Mouse (Mus musculus) layer of hippocampus, adult 2 months (tissue): ENCODE data around the gene Nectin1. TPM values are rescaled to one million over a fixed set of nuclear protein-coding genes. Genes with fewer than 3 reads are reported as not detected.

Experiments used
- DNase-seq, 2 experiments: peaks; one replicate each; pipeline ENCODE4 v3.0.0; 2022; ENCODE audit warnings: low spot score in 2 of 2
- H3K27ac ChIP-seq: fragments of 200-600 bp; 2 replicates; pipeline ENCODE4 v1.8.1; 2022
- H3K4me3 ChIP-seq: fragments of 200-600 bp; 2 replicates; pipeline ENCODE4 v1.8.1; 2022; ENCODE audit warnings: mild to moderate bottlenecking
- CTCF ChIP-seq: fragments of 200-600 bp; conservative IDR thresholded peaks from 2 replicates; pipeline ENCODE4 v1.8.1; 2022; ENCODE audit warnings: antibody characterized with exemption, mild to moderate bottlenecking, moderate library complexity
- total RNA-seq, 2 experiments: library from RNA; stranded (reverse); gene quantifications; 2 replicates each; pipeline ENCODE4 v1.2.3; 2021

Gene Nectin1
- total RNA-seq, 2 experiments from 2014 or later = 67.2 to 72.6 TPM

- Histone ChIP-seq H3K4me3 (no peak overlapping the region), H3K27ac (peak overlapping the region; percentile 48; the same call in 1 of the 2 replicates)
- TF ChIP-seq CTCF = no peak
- DNase-seq = no peak
Measured at GRCm38 (mm10) chr9:43729450-43730266, 14.1 kb upstream of the Nectin1 start.

- Histone ChIP-seq H3K4me3 (no peak overlapping the region), H3K27ac (no peak overlapping the region; the same call in 1 of the 2 replicates)
- peak in 1 of 2 experiments; percentile 54 for DNase-seq
- TF ChIP-seq CTCF = peak; percentile 67
Measured at GRCm38 (mm10) chr9:43730284-43731027, 13.3 kb upstream of the Nectin1 start.

DNA sequence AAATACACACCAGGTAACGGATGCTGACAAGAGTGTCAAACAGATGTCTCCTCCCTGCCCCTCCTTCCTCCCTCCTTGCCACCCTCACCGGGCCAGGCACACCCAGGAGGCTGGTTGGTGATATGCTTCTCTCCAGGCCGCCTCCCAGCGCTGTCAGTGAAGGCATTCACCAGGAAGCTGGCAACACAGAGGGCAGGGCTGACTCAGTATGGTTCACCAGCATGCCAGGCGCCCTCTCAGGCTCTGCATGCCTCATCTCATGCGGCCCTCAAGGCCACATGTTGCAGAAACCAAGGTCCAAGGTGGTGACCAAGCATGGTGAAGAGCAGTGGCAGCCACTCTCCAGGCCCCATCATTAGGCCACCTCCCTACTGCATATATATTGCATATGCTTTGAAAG is 11.9 kb upstream of the Nectin1 start:
- no peak for TF ChIP-seq CTCF

DNA sequence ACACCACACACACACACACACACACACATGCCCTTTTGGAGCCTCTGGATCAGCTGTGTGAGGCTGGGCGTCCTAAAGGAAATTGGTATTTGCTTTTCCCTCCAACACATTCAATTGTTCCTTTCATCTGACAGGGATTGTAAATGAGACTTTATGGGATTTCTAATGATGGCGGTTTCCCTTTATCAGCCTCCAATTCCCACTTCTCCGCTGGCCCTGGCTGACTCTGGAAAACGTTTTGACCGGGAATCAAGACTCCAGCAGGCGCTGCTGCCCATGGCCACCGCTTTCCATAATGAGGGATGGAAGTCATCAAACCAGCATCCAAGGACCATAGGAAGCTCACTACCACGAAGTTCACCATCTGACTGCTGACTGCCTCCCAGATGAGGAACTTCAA is 11.1 kb upstream of the Nectin1 start:
- H3K27ac ChIP-seq = no peak overlapping the region
- no peak for DNase-seq
- no peak overlapping the region for H3K4me3 ChIP-seq
- TF ChIP-seq CTCF = no peak

More for the DNA sequence above, 11.9 kb upstream of the Nectin1 start:
- DNase-seq = no peak
- Histone ChIP-seq H3K4me3 (no peak overlapping the region), H3K27ac (no peak overlapping the region)

DNA sequence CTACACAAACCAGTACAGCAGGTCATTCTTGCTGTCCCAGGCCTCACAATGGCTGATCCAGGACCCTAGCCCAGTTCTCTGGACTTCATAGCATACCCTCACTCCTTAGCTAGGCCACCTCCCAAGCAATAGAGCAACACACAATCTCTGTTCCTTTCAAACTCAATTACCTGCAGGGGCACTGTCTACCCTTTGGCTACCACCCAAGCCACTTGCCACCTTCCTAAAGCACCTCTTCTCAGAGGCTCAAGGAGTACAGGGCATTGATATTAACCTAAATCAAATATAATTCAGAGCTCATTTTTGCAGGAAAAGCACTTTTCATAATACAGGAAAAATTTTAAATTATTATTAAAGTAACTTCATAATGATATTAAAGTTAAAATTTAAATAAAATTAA is 8.8 kb upstream of the Nectin1 start:
- no peak overlapping the region for H3K4me3 ChIP-seq
- H3K27ac ChIP-seq = no peak overlapping the region
- TF ChIP-seq CTCF = no peak
- no peak for DNase-seq

- no peak overlapping the region for H3K27ac ChIP-seq
- no peak overlapping the region for H3K4me3 ChIP-seq
- no peak for TF ChIP-seq CTCF
Measured at GRCm38 (mm10) chr9:43736046-43736730, 7.6 kb upstream of the Nectin1 start.

DNA sequence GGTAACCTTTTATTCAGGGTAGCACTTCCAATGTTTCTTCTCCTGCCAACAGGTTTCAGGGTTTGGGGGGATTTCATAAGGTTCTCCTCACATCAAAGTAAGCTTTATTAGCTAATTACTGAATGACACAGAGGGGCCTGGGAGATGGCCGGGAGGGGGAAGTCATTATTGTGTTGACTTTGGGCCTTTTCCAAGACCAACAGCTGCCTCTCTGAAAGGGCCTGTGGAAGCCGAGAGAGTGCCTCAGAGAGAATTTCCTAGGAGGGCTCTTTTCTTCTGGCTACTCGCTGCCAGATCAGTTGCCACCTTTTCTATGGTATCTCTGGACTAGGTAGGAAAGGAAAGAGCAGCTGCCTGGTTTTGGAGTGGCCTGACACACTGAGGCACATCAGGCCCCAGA is 6.5 kb upstream of the Nectin1 start:
- no peak for TF ChIP-seq CTCF
- Histone ChIP-seq H3K4me3 (no peak overlapping the region), H3K27ac (no peak overlapping the region)
- DNase-seq = no peak

More at GRCm38 (mm10) chr9:43736046-43736730, 7.6 kb upstream of the Nectin1 start:
- DNase-seq = no peak

- no peak for DNase-seq
- H3K4me3 ChIP-seq = no peak overlapping the region
- no peak overlapping the region for H3K27ac ChIP-seq
- TF ChIP-seq CTCF = no peak
Measured at GRCm38 (mm10) chr9:43737871-43738292, 5.9 kb upstream of the Nectin1 start.

GRCm38 (mm10) chr9:43738480-43739084 is 5.2 kb upstream of the Nectin1 start:
- H3K27ac ChIP-seq = no peak overlapping the region
- TF ChIP-seq CTCF = no peak
- no peak for DNase-seq

DNA sequence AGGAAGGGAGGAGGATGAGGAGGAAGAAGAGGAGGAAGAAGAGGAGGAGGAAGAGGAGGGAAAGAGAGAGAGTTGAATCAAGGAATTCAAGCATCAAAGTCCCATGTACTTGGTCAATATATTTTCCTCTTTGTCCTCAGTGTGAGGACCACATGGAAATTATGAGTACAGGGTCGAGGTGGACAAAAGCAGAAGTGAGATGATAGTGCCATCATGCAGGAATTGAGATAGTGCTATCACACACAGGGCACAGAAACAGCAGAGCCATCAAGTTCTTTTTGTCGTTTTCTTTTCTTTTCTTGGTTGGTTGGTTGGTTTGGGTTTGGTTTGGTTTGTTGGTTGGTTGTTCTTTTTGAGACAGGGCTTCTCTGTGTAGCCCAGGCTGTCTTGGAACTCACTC is 2.5 kb upstream of the Nectin1 start:
- DNase-seq = no peak
- no peak overlapping the region for H3K27ac ChIP-seq
- no peak for TF ChIP-seq CTCF
- no peak overlapping the region for H3K4me3 ChIP-seq

More at GRCm38 (mm10) chr9:43738480-43739084, 5.2 kb upstream of the Nectin1 start:
- H3K4me3 ChIP-seq = no peak overlapping the region

DNA sequence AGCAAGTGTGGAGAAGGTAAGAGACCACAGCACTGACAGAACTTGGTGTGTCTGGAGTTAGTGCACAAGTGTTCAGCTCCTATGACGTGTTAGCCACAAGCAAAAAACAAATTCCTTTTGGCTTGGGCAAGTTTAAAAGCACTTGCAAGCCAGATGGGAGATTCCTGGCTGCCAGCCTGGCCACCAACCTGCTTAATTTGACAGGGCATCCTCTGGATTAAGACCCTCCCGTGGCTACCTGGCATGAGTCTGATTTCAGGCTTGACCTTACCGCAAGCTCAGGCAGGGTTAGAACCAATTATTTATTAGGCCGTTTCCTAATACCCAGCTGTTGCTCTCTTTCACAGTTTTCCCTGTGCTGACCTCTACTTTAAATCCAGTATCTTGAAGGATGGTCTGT is 1.7 kb upstream of the Nectin1 start:
- TF ChIP-seq CTCF = no peak
- DNase-seq = no peak
- Histone ChIP-seq H3K27ac (no peak overlapping the region), H3K4me3 (no peak overlapping the region)

DNA sequence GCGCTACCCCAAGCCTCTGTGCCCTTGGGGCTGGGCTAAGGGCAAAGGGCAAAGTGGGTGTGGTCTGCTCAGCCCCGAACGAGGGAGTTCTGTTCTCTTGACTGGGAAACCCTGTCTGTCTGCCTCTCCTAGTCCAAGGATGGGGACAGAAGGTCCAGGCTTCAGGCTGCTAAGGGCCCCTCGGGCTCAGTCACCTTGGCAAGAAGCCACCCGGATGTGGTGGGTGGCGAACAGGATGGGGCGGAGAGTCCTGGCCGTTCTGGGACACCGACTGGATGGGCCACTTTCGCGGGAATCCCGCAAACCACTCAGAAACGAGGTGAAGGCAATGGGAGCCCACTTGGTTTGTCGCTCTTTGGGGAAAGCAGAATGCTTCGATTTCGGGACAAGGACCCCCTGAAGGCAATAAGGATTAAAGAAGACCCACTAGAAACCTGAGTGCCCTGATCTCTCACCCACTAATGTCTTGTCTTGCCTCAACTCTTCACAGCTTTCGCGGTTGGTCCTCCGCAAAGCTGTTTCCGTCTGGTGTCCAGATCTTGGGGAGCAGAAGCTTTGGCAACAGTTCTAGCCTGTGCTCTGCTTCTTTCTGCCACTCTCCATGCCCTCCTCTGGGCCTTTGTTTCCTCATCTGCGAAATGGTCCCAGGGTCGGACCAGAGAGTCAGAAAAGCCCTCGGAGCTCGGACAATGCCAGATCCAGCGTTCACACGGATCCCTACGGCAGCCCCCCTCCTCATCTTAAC is 710 bp upstream of the Nectin1 start:
- TF ChIP-seq CTCF = no peak
- Histone ChIP-seq H3K4me3 (peak overlapping the region; percentile 89), H3K27ac (peak overlapping the region; percentile 95)
- peak in 1 of 2 experiments; percentile 40 for DNase-seq
